Mouse (Mus musculus): Measurements from ENCODE around the gene Itpkb. TPM values are rescaled to one million over a fixed set of nuclear protein-coding genes. Genes with fewer than 3 reads are reported as not detected.

The Itpkb gene
- polyA plus RNA-seq, 1 experiment from 2014 or later = 1.8 TPM

GRCm38 (mm10) chr1:180332928-180333440, 2.7 kb downstream of the Itpkb start:
- Histone ChIP-seq H3K9me3 (ENCODE audit: control insufficient read depth, low read length) (no peaks in the 10 kb centered on the region), H3K4me2 (ENCODE audit: low read length) (peak overlapping the region; percentile 99), H3K27me3 (ENCODE audit: control insufficient read depth, insufficient read depth, low read length) (peaks cover 18% of the 10 kb centered on the region; the same call in 1 of the 2 replicates), H3K4me3 (replicated peaks; ENCODE audit: low read depth, low read length) (peak overlapping the region; percentile 55), H3K36me3 (ENCODE audit: control insufficient read depth, insufficient read depth, low read length) (no peaks in the 10 kb centered on the region), H3K4me1 (ENCODE audit: control insufficient read depth, insufficient read depth, low read length) (peaks cover 23% of the 10 kb centered on the region), H3K9ac (replicated peaks; ENCODE audit: low read length) (peak overlapping the region; percentile 65; the same call in 1 of the 2 replicates), H3K27ac (replicated peaks; ENCODE audit: low read depth, low read length) (no peak overlapping the region)
- ATAC-seq (ENCODE audit: low FRiP score, low TSS enrichment) (no peak), DNase-seq (no peak)
- WGBS = 25% methylated on average over 14 of the region's 14 CpGs

- ATAC-seq (ENCODE audit: low FRiP score, low TSS enrichment) = no peak
- WGBS = 40% methylated on average over 6 of the region's 6 CpGs
- Histone ChIP-seq H3K4me2 (ENCODE audit: low read length) (0 out of 2 replicates have a peak overlapping the region, but pooled peaks have one; percentile 13), H3K27me3 (ENCODE audit: control insufficient read depth, insufficient read depth, low read length) (peaks cover 18% of the 10 kb centered on the region; the same call in 1 of the 2 replicates), H3K4me1 (ENCODE audit: control insufficient read depth, insufficient read depth, low read length) (peaks cover 23% of the 10 kb centered on the region), H3K9ac (replicated peaks; ENCODE audit: low read length) (no peak overlapping the region), H3K9me3 (ENCODE audit: control insufficient read depth, low read length) (no peaks in the 10 kb centered on the region), H3K36me3 (ENCODE audit: control insufficient read depth, insufficient read depth, low read length) (no peaks in the 10 kb centered on the region), H3K27ac (replicated peaks; ENCODE audit: low read depth, low read length) (no peak overlapping the region), H3K4me3 (replicated peaks; ENCODE audit: low read depth, low read length) (peak overlapping the region; percentile 55; the same call in 1 of the 2 replicates)
- DNase-seq = no peak
These were observed 3.3 kb downstream of the Itpkb start for GRCm38 (mm10) chr1:180333588-180333987.

GRCm38 (mm10) chr1:180334541-180334940, 4.3 kb downstream of the Itpkb start:
- 82% methylated on average over 6 of the region's 6 CpGs for WGBS
- H3K4me2 ChIP-seq (ENCODE audit: low read length) = no peak overlapping the region

GRCm38 (mm10) chr1:180335513-180336375, 5.5 kb downstream of the Itpkb start:
- peaks cover 18% of the 10 kb centered on the region; the same call in 1 of the 2 replicates for H3K27me3 ChIP-seq (ENCODE audit: control insufficient read depth, insufficient read depth, low read length)
- H3K27ac ChIP-seq (replicated peaks; ENCODE audit: low read depth, low read length) = no peak overlapping the region
- no peak for DNase-seq
- H3K4me2 ChIP-seq (ENCODE audit: low read length) = no peak overlapping the region
- WGBS = 84% methylated on average over 12 of the region's 12 CpGs
- peaks cover 18% of the 10 kb centered on the region for H3K4me1 ChIP-seq (ENCODE audit: control insufficient read depth, insufficient read depth, low read length)
- no peak overlapping the region for H3K9ac ChIP-seq (replicated peaks; ENCODE audit: low read length)
- ATAC-seq (ENCODE audit: low FRiP score, low TSS enrichment) = no peak
- H3K36me3 ChIP-seq (ENCODE audit: control insufficient read depth, insufficient read depth, low read length) = no peaks in the 10 kb centered on the region
- H3K9me3 ChIP-seq (ENCODE audit: control insufficient read depth, low read length) = no peaks in the 10 kb centered on the region
- no peak overlapping the region for H3K4me3 ChIP-seq (replicated peaks; ENCODE audit: low read depth, low read length)

More at GRCm38 (mm10) chr1:180334541-180334940, 4.3 kb downstream of the Itpkb start:
- Histone ChIP-seq H3K9me3 (ENCODE audit: control insufficient read depth, low read length) (no peaks in the 10 kb centered on the region), H3K9ac (replicated peaks; ENCODE audit: low read length) (no peak overlapping the region), H3K27ac (replicated peaks; ENCODE audit: low read depth, low read length) (no peak overlapping the region), H3K4me3 (replicated peaks; ENCODE audit: low read depth, low read length) (no peak overlapping the region), H3K4me1 (ENCODE audit: control insufficient read depth, insufficient read depth, low read length) (peaks cover 21% of the 10 kb centered on the region), H3K36me3 (ENCODE audit: control insufficient read depth, insufficient read depth, low read length) (no peaks in the 10 kb centered on the region), H3K27me3 (ENCODE audit: control insufficient read depth, insufficient read depth, low read length) (peaks cover 18% of the 10 kb centered on the region; the same call in 1 of the 2 replicates)
- DNase-seq = no peak
- no peak for ATAC-seq (ENCODE audit: low FRiP score, low TSS enrichment)

GRCm38 (mm10) chr1:180338358-180338757, 8.1 kb downstream of the Itpkb start:
- Histone ChIP-seq H3K9ac (replicated peaks; ENCODE audit: low read length) (no peak overlapping the region), H3K4me3 (replicated peaks; ENCODE audit: low read depth, low read length) (no peak overlapping the region), H3K36me3 (ENCODE audit: control insufficient read depth, insufficient read depth, low read length) (no peaks in the 10 kb centered on the region), H3K9me3 (ENCODE audit: control insufficient read depth, low read length) (no peaks in the 10 kb centered on the region), H3K27ac (replicated peaks; ENCODE audit: low read depth, low read length) (no peak overlapping the region), H3K4me1 (ENCODE audit: control insufficient read depth, insufficient read depth, low read length) (peaks cover 4% of the 10 kb centered on the region; the same call in 1 of the 2 replicates), H3K27me3 (ENCODE audit: control insufficient read depth, insufficient read depth, low read length) (peaks cover 10% of the 10 kb centered on the region; the same call in 1 of the 2 replicates), H3K4me2 (ENCODE audit: low read length) (no peak overlapping the region)
- ATAC-seq (ENCODE audit: low FRiP score, low TSS enrichment) (no peak), DNase-seq (no peak)
- 84% methylated on average over 8 of the region's 8 CpGs for WGBS

GRCm38 (mm10) chr1:180339143-180339542, 8.9 kb downstream of the Itpkb start:
- H3K4me1 ChIP-seq (ENCODE audit: control insufficient read depth, insufficient read depth, low read length) = peaks cover 8% of the 10 kb centered on the region; the same call in 1 of the 2 replicates
- WGBS = 93% methylated on average over 5 of the region's 5 CpGs
- H3K9me3 ChIP-seq (ENCODE audit: control insufficient read depth, low read length) = no peaks in the 10 kb centered on the region
- DNase-seq = no peak
- peaks cover 2% of the 10 kb centered on the region; the same call in 1 of the 2 replicates for H3K27me3 ChIP-seq (ENCODE audit: control insufficient read depth, insufficient read depth, low read length)
- ATAC-seq (ENCODE audit: low FRiP score, low TSS enrichment) = no peak
- no peak overlapping the region for H3K27ac ChIP-seq (replicated peaks; ENCODE audit: low read depth, low read length)
- no peak overlapping the region for H3K9ac ChIP-seq (replicated peaks; ENCODE audit: low read length)
- H3K36me3 ChIP-seq (ENCODE audit: control insufficient read depth, insufficient read depth, low read length) = no peaks in the 10 kb centered on the region
- H3K4me3 ChIP-seq (replicated peaks; ENCODE audit: low read depth, low read length) = no peak overlapping the region
- no peak overlapping the region for H3K4me2 ChIP-seq (ENCODE audit: low read length)

GRCm38 (mm10) chr1:180342944-180343343, 12.7 kb downstream of the Itpkb start:
- Histone ChIP-seq H3K27ac (replicated peaks; ENCODE audit: low read depth, low read length) (no peak overlapping the region), H3K9ac (replicated peaks; ENCODE audit: low read length) (no peak overlapping the region), H3K4me2 (ENCODE audit: low read length) (no peak overlapping the region), H3K27me3 (ENCODE audit: control insufficient read depth, insufficient read depth, low read length) (no peaks in the 10 kb centered on the region), H3K4me3 (replicated peaks; ENCODE audit: low read depth, low read length) (no peak overlapping the region), H3K36me3 (ENCODE audit: control insufficient read depth, insufficient read depth, low read length) (no peaks in the 10 kb centered on the region), H3K4me1 (ENCODE audit: control insufficient read depth, insufficient read depth, low read length) (peaks cover 8% of the 10 kb centered on the region; the same call in 1 of the 2 replicates), H3K9me3 (ENCODE audit: control insufficient read depth, low read length) (no peaks in the 10 kb centered on the region)
- ATAC-seq (ENCODE audit: low FRiP score, low TSS enrichment) = no peak
- DNase-seq = no peak
- WGBS = 75% methylated on average over 7 of the region's 7 CpGs

- DNase-seq (no peak), ATAC-seq (ENCODE audit: low FRiP score, low TSS enrichment) (no peak)
- Histone ChIP-seq H3K4me1 (ENCODE audit: control insufficient read depth, insufficient read depth, low read length) (peaks cover 8% of the 10 kb centered on the region; the same call in 1 of the 2 replicates), H3K27me3 (ENCODE audit: control insufficient read depth, insufficient read depth, low read length) (no peaks in the 10 kb centered on the region), H3K4me3 (replicated peaks; ENCODE audit: low read depth, low read length) (no peak overlapping the region), H3K4me2 (ENCODE audit: low read length) (no peak overlapping the region), H3K9ac (replicated peaks; ENCODE audit: low read length) (no peak overlapping the region), H3K9me3 (ENCODE audit: control insufficient read depth, low read length) (no peaks in the 10 kb centered on the region), H3K36me3 (ENCODE audit: control insufficient read depth, insufficient read depth, low read length) (no peaks in the 10 kb centered on the region), H3K27ac (replicated peaks; ENCODE audit: low read depth, low read length) (no peak overlapping the region)
- 40% methylated on average over 8 of the region's 8 CpGs for WGBS
These were observed 13.3 kb downstream of the Itpkb start for GRCm38 (mm10) chr1:180343434-180344210.
